19 mouse cellular contexts compared by ENCODE assay signal in the genomic region with DNA sequence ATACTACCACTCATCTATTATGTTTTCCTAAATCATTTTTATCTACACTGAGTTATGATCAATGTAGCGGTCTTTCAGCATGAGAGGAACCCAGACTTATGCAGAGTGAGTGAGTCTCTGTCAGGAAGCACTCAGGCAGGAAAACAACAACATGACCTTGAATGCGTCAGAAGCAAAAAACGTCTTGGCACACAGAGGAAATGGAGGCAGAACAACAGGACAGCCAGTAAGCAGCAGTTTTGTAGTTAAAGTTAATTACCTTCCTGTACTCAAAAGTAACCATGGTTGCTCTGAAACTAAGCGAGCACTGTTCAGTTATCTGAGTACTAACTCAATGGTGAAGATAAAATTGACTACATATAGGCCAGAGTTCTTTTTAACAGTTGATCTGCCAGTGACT.
DNase-seq lines count a peak whose midpoint lies in the region; ATAC-seq and TF ChIP-seq lines count a peak whose summit lies in the region.
"Had no signal": no experiment of that assay in that cellular context is flagged by ENCODE, and none has a peak within 500 bp of the region (broad histone marks: within the 10 kb centered on the region; RNA-seq: fewer than 3 reads in every experiment).

No protein-coding gene starts in this region.

- no peaks in the 10 kb centered on the region for H3K36me3 ChIP-seq in liver, postnatal 0 days (replicated peaks; ENCODE audit: insufficient read depth, low read length)
- no peaks in the 10 kb centered on the region for H3K36me3 ChIP-seq in kidney, adult 2 months (ENCODE audit: control insufficient read depth, insufficient read depth, low read length)
- H3K36me3 ChIP-seq: forebrain, embryonic 12.5 days; limb, embryonic 10.5 days had no signal

- H3K27me3 ChIP-seq in liver, postnatal 0 days (ENCODE audit: insufficient read depth, low read length): no peaks in the 10 kb centered on the region
- H3K27me3 ChIP-seq in kidney, adult 2 months (replicated peaks; ENCODE audit: control insufficient read depth, insufficient read depth, low read length): no peaks in the 10 kb centered on the region
- H3K27me3 ChIP-seq: CH12.LX; forebrain, embryonic 12.5 days; megakaryocyte, embryonic 14.5 days had no signal

- no peak for DNase-seq in liver, postnatal 0 days
- DNase-seq in liver: no peak
- DNase-seq in 416B (ENCODE audit: low read depth): peak; percentile 67
- DNase-seq in CD4-positive helper T cell, adult 2 months (ENCODE audit: low read depth, low spot score): peak; percentile 21
- DNase-seq in adrenal gland, postnatal 36 days: peak; percentile 5 to 6
- DNase-seq in kidney, adult 2 months: no peak
- DNase-seq in ovary, postnatal 36 days (ENCODE audit: low spot score): no peak
- DNase-seq: cerebellum, adult 9-11 months; heart, postnatal 10 days; kidney, adult 18-20 months; kidney, postnatal 10 days; midbrain, embryonic 14.5 days; thymus, adult 2 months had no signal

- H3K4me1 ChIP-seq in liver, postnatal 0 days (ENCODE audit: insufficient read depth): peaks cover 10% of the 10 kb centered on the region
- no peaks in the 10 kb centered on the region for H3K4me1 ChIP-seq in kidney, adult 2 months (ENCODE audit: control insufficient read depth, insufficient read depth, low read length)
- H3K4me1 ChIP-seq: forebrain, embryonic 12.5 days; limb, embryonic 10.5 days had no signal

- 54% methylated on average over 4 of the region's 4 CpGs for WGBS in liver, postnatal 0 days (ENCODE audit: insufficient replicate concordance)
- WGBS in kidney, adult 2 months: 53% methylated on average over 4 of the region's 4 CpGs

- H3K9me3 ChIP-seq in liver, postnatal 0 days (ENCODE audit: low read length): no peaks in the 10 kb centered on the region
- H3K9me3 ChIP-seq: forebrain, embryonic 12.5 days; limb, embryonic 10.5 days had no signal

- H3K9ac ChIP-seq in liver, postnatal 0 days (replicated peaks): no peak overlapping the region
- H3K9ac ChIP-seq: forebrain, embryonic 12.5 days; liver, embryonic 14.5 days had no signal

- peak overlapping the region; percentile 16; the same call in 1 of the 2 replicates for H3K27ac ChIP-seq in liver, postnatal 0 days (ENCODE audit: low read depth)
- no peak overlapping the region for H3K27ac ChIP-seq in kidney, adult 2 months (ENCODE audit: insufficient read depth, low read depth, low read length)
- H3K27ac ChIP-seq: forebrain, embryonic 12.5 days; limb, embryonic 10.5 days; liver, embryonic 14.5 days had no signal

- no peak for TF ChIP-seq CTCF in liver, postnatal 0 days (IDR thresholded peaks at IDR 0.05; ENCODE audit: low read depth)
- TF ChIP-seq CTCF in kidney, adult 2 months (conservative IDR thresholded peaks at IDR 0.05; ENCODE audit: insufficient read depth, insufficient read length, low read depth, low read length): no peak

- H3K4me2 ChIP-seq in liver, postnatal 0 days (ENCODE audit: low read depth, low read length): no peak overlapping the region
- H3K4me2 ChIP-seq: forebrain, embryonic 12.5 days; heart, embryonic 11.5 days had no signal

- no peak for TF ChIP-seq EP300 in liver, postnatal 0 days (IDR thresholded peaks at IDR 0.05; ENCODE audit: low read depth)

- H3K4me3 ChIP-seq in liver, postnatal 0 days (ENCODE audit: low read depth, low read length): no peak overlapping the region
- H3K4me3 ChIP-seq in kidney, adult 2 months (ENCODE audit: insufficient read depth, low read depth, low read length): no peak overlapping the region
- H3K4me3 ChIP-seq: forebrain, embryonic 12.5 days; limb, embryonic 10.5 days; megakaryocyte, embryonic 14.5 days had no signal

- no peak for TF ChIP-seq POLR2A in kidney, adult 2 months (IDR thresholded peaks at IDR 0.05; ENCODE audit: low read depth, low read length)

- peak; percentile 40; the same call in 1 of the 2 replicates for ATAC-seq in liver, postnatal 0 days

Comparison
In these comparisons a context has a peak if more than half of its experiments do, and no peak if none do; other contexts are left out.
1. DNase-seq: peak in 416B (single experiment), CD4-positive helper T cell, adult 2 months (single experiment) and adrenal gland, postnatal 36 days (2 of 2); none in liver, postnatal 0 days (single experiment), liver (single experiment), kidney, adult 2 months (single experiment) and ovary, postnatal 36 days (single experiment).